20 mouse cellular contexts compared by ENCODE assay signal in genomic region chr2:70640968-70641367, GRCm38 (mm10). TPM values are rescaled to one million over a fixed set of nuclear protein-coding genes. Genes with fewer than 3 reads are reported as not detected.
DNase-seq lines count a peak whose midpoint lies in the region; ATAC-seq and TF ChIP-seq lines count a peak whose summit lies in the region.
"Had no signal": no experiment of that assay in that cellular context is flagged by ENCODE, and none has a peak within 500 bp of the region (broad histone marks: within the 10 kb centered on the region; RNA-seq: fewer than 3 reads in every experiment).

No protein-coding gene starts in this region.

- no peak overlapping the region for H3K4me3 ChIP-seq in kidney, postnatal 0 days (replicated peaks; ENCODE audit: low read depth, low read length)
- no peak overlapping the region for H3K4me3 ChIP-seq in midbrain, postnatal 0 days (ENCODE audit: low read depth, low read length)
- no peak overlapping the region for H3K4me3 ChIP-seq in midbrain, embryonic 11.5 days (ENCODE audit: low read depth, low read length)
- no peak overlapping the region for H3K4me3 ChIP-seq in heart, embryonic 11.5 days (ENCODE audit: low read depth, low read length)
- H3K4me3 ChIP-seq: embryonic facial prominence, embryonic 13.5 days; neural tube, embryonic 12.5 days had no signal

- ATAC-seq in kidney, postnatal 0 days (replicated peaks; ENCODE audit: low FRiP score, low read depth) = no peak
- no peak for ATAC-seq in midbrain, postnatal 0 days (ENCODE audit: low FRiP score)
- no peak for ATAC-seq in midbrain, embryonic 11.5 days (ENCODE audit: low FRiP score)
- ATAC-seq in heart, embryonic 11.5 days (replicated peaks; ENCODE audit: insufficient number of reproducible peaks, low FRiP score, low TSS enrichment) = no peak
- ATAC-seq: CD4-positive, CD25-positive, alpha-beta regulatory T cell, adult 4 months had no signal

- H3K4me1 ChIP-seq in kidney, postnatal 0 days (replicated peaks; ENCODE audit: insufficient read depth, low read length) = no peaks in the 10 kb centered on the region
- H3K4me1 ChIP-seq in midbrain, postnatal 0 days (ENCODE audit: insufficient read depth, low read length) = no peaks in the 10 kb centered on the region
- H3K4me1 ChIP-seq in midbrain, embryonic 11.5 days (ENCODE audit: control insufficient read depth, insufficient read depth, low read length) = no peaks in the 10 kb centered on the region
- no peaks in the 10 kb centered on the region for H3K4me1 ChIP-seq in heart, embryonic 11.5 days (ENCODE audit: control insufficient read depth, insufficient read depth, low read length)
- H3K4me1 ChIP-seq: embryonic facial prominence, embryonic 13.5 days had no signal

- H3K4me2 ChIP-seq in kidney, postnatal 0 days (ENCODE audit: low read length) = no peak overlapping the region
- H3K4me2 ChIP-seq in midbrain, postnatal 0 days (ENCODE audit: low read depth, low read length, poor library complexity, severe bottlenecking) = no peak overlapping the region
- H3K4me2 ChIP-seq in midbrain, embryonic 11.5 days = no peak overlapping the region
- H3K4me2 ChIP-seq in heart, embryonic 11.5 days = no peak overlapping the region
- H3K4me2 ChIP-seq: embryonic facial prominence, embryonic 13.5 days; hindbrain, embryonic 14.5 days; neural tube, embryonic 12.5 days had no signal

- no peak overlapping the region for H3K9ac ChIP-seq in kidney, postnatal 0 days (ENCODE audit: low read depth, low read length)
- H3K9ac ChIP-seq in midbrain, postnatal 0 days (replicated peaks; ENCODE audit: low read length, poor library complexity, severe bottlenecking) = no peak overlapping the region
- H3K9ac ChIP-seq in midbrain, embryonic 11.5 days (ENCODE audit: low read length) = no peak overlapping the region
- no peak overlapping the region for H3K9ac ChIP-seq in heart, embryonic 11.5 days (ENCODE audit: low read depth, low read length)
- H3K9ac ChIP-seq: embryonic facial prominence, embryonic 13.5 days; hindbrain, embryonic 14.5 days; neural tube, embryonic 12.5 days had no signal

- peak; percentile 25; the same call in 1 of the 2 replicates for TF ChIP-seq CTCF in kidney, postnatal 0 days (IDR thresholded peaks at IDR 0.05; ENCODE audit: low read depth)
- TF ChIP-seq CTCF in midbrain, postnatal 0 days (IDR thresholded peaks at IDR 0.05) = peak; percentile 20

- DNase-seq in kidney, postnatal 0 days (ENCODE audit: low spot score) = no peak
- DNase-seq in kidney, adult 18-20 months = no peak
- no peak for DNase-seq in midbrain, postnatal 0 days (ENCODE audit: low spot score)
- DNase-seq in midbrain, embryonic 11.5 days (ENCODE audit: low spot score, missing footprints) = no peak
- peak; percentile 54 for DNase-seq in ES-CJ7 (ENCODE audit: low read depth, low spot score)
- DNase-seq in induced T-regulatory cell, adult 2 months (ENCODE audit: low read depth) = peak; percentile 16
- DNase-seq in Muller cell, postnatal 12 days (ENCODE audit: inconsistent ontology term) = no peak
- DNase-seq: gastrocnemius, postnatal 10 days; heart, postnatal 14 days; kidney, adult 2 months; kidney, postnatal 25 days; layer of hippocampus, adult 9-11 months; lung, postnatal 10 days; spleen, adult 18-20 months had no signal

- H3K27me3 ChIP-seq in kidney, postnatal 0 days (ENCODE audit: insufficient read depth, low read length) = no peaks in the 10 kb centered on the region
- no peaks in the 10 kb centered on the region for H3K27me3 ChIP-seq in midbrain, postnatal 0 days (ENCODE audit: insufficient read depth, low read length)
- no peaks in the 10 kb centered on the region for H3K27me3 ChIP-seq in midbrain, embryonic 11.5 days (ENCODE audit: control insufficient read depth, insufficient read depth, low read length)
- H3K27me3 ChIP-seq in heart, embryonic 11.5 days (ENCODE audit: control insufficient read depth, insufficient read depth, low read length) = no peaks in the 10 kb centered on the region
- H3K27me3 ChIP-seq: embryonic facial prominence, embryonic 13.5 days; neural tube, embryonic 12.5 days had no signal

- no peak overlapping the region for H3K27ac ChIP-seq in kidney, postnatal 0 days
- no peak overlapping the region for H3K27ac ChIP-seq in midbrain, postnatal 0 days (ENCODE audit: low read depth, low read length)
- H3K27ac ChIP-seq in midbrain, embryonic 11.5 days (ENCODE audit: low read depth, low read length) = no peak overlapping the region
- H3K27ac ChIP-seq in heart, embryonic 11.5 days (ENCODE audit: low read depth, low read length) = no peak overlapping the region
- H3K27ac ChIP-seq: embryonic facial prominence, embryonic 13.5 days; hindbrain, embryonic 14.5 days; neural tube, embryonic 12.5 days had no signal

- H3K36me3 ChIP-seq in kidney, postnatal 0 days (ENCODE audit: insufficient read depth, low read length) = no peaks in the 10 kb centered on the region
- H3K36me3 ChIP-seq in midbrain, postnatal 0 days (ENCODE audit: insufficient read depth, low read length) = no peaks in the 10 kb centered on the region
- no peaks in the 10 kb centered on the region for H3K36me3 ChIP-seq in midbrain, embryonic 11.5 days (ENCODE audit: control insufficient read depth, insufficient read depth, low read length)
- no peaks in the 10 kb centered on the region for H3K36me3 ChIP-seq in heart, embryonic 11.5 days (ENCODE audit: control insufficient read depth, insufficient read depth, low read length)
- H3K36me3 ChIP-seq: embryonic facial prominence, embryonic 13.5 days; neural tube, embryonic 12.5 days had no signal

- no peaks in the 10 kb centered on the region for H3K9me3 ChIP-seq in kidney, postnatal 0 days (replicated peaks; ENCODE audit: low read length)
- H3K9me3 ChIP-seq in midbrain, postnatal 0 days (ENCODE audit: low read length) = no peaks in the 10 kb centered on the region
- no peaks in the 10 kb centered on the region for H3K9me3 ChIP-seq in midbrain, embryonic 11.5 days (ENCODE audit: control insufficient read depth, low read length)
- H3K9me3 ChIP-seq in heart, embryonic 11.5 days (replicated peaks; ENCODE audit: control insufficient read depth, low read length) = no peaks in the 10 kb centered on the region
- H3K9me3 ChIP-seq: embryonic facial prominence, embryonic 13.5 days; neural tube, embryonic 12.5 days had no signal

RNA-seq across cellular contexts. Expression of gene Gorasp2, which starts 20.4 kb away (rescaled TPM):
- 151 and 161 TPM in 2 replicates for polyA plus RNA-seq in kidney, postnatal 0 days (2015; fragmentation: Nextera tagmentation; extraction: Ambion mirVana)
- 84.8 and 106 TPM in 2 replicates for total RNA-seq in midbrain, postnatal 0 days (2014; rRNA removed)
- 159 and 160 TPM in 2 replicates for polyA plus RNA-seq in midbrain, postnatal 0 days (2015; fragmentation: Nextera tagmentation; extraction: Ambion mirVana)
- polyA plus RNA-seq in midbrain, embryonic 11.5 days (2014; fragmentation: Nextera tagmentation; extraction: Ambion mirVana) = 142 and 151 TPM in 2 replicates
- polyA plus RNA-seq in heart, embryonic 11.5 days (2014; fragmentation: Nextera tagmentation; extraction: Ambion mirVana) = 173 and 182 TPM in 2 replicates

RNA-seq across cellular contexts. Expression of gene Gm26558, which starts 20.9 kb away (rescaled TPM):
- 3.1 and 5.0 TPM in 2 replicates for polyA plus RNA-seq in kidney, postnatal 0 days (2015; fragmentation: Nextera tagmentation; extraction: Ambion mirVana)
- 1.6 and 1.8 TPM in 2 replicates for total RNA-seq in midbrain, postnatal 0 days (2014; rRNA removed)
- polyA plus RNA-seq in midbrain, postnatal 0 days (2015; fragmentation: Nextera tagmentation; extraction: Ambion mirVana) = 4.0 and 6.5 TPM in 2 replicates
- polyA plus RNA-seq in midbrain, embryonic 11.5 days (2014; fragmentation: Nextera tagmentation; extraction: Ambion mirVana) = 2.7 and 4.1 TPM in 2 replicates
- 3.1 and 5.1 TPM in 2 replicates for polyA plus RNA-seq in heart, embryonic 11.5 days (2014; fragmentation: Nextera tagmentation; extraction: Ambion mirVana)
- total RNA-seq: gastrocnemius, postnatal 10 days; heart, postnatal 14 days; megakaryocyte-erythroid progenitor cell, adult 5-6 weeks had no signal
- polyA plus RNA-seq: CD4-positive, CD25-positive, alpha-beta regulatory T cell, adult 4 months had no signal

Comparison
In these comparisons a context has a peak if more than half of its experiments do, and no peak if none do; other contexts are left out.
1. DNase-seq: peak in ES-CJ7 (single experiment) and induced T-regulatory cell, adult 2 months (single experiment); none in kidney, postnatal 0 days (single experiment), kidney, adult 18-20 months (single experiment), midbrain, postnatal 0 days (single experiment), midbrain, embryonic 11.5 days (single experiment) and Muller cell, postnatal 12 days (single experiment).